Mouse (Mus musculus): Measurements from ENCODE around the gene Arhgef18.
A peak's percentile ranks its signal among the peaks of the same experiment; 100 is the strongest.

The Arhgef18 gene

GRCm38 (mm10) chr8:3397597-3397996 lies 4.8 kb downstream of the Arhgef18 start:
- DNase-seq = no peak

GRCm38 (mm10) chr8:3400509-3400908 lies 7.7 kb downstream of the Arhgef18 start:
- DNase-seq = no peak

GRCm38 (mm10) chr8:3407417-3407816 lies 14.6 kb downstream of the Arhgef18 start:
- no peak for DNase-seq

- DNase-seq = no peak
Observed at GRCm38 (mm10) chr8:3411085-3411484, 18.3 kb downstream of the Arhgef18 start.

GRCm38 (mm10) chr8:3411901-3412301 lies 19.1 kb downstream of the Arhgef18 start:
- peak; percentile 97 for DNase-seq

GRCm38 (mm10) chr8:3412816-3413215 lies 20.0 kb downstream of the Arhgef18 start:
- DNase-seq = no peak

- no peak for DNase-seq
Observed at GRCm38 (mm10) chr8:3414639-3415190, 21.9 kb downstream of the Arhgef18 start.

GRCm38 (mm10) chr8:3415259-3415658 lies 22.5 kb downstream of the Arhgef18 start:
- DNase-seq = no peak

GRCm38 (mm10) chr8:3415661-3416060 lies 22.9 kb downstream of the Arhgef18 start:
- DNase-seq = no peak

GRCm38 (mm10) chr8:3416846-3417245 lies 24.0 kb downstream of the Arhgef18 start:
- DNase-seq = no peak

GRCm38 (mm10) chr8:3417455-3417854 lies 24.6 kb downstream of the Arhgef18 start:
- DNase-seq = no peak

GRCm38 (mm10) chr8:3418101-3418500 lies 25.3 kb downstream of the Arhgef18 start:
- no peak for DNase-seq

GRCm38 (mm10) chr8:3420105-3420706 lies 27.4 kb downstream of the Arhgef18 start:
- no peak for DNase-seq

- no peak for DNase-seq
Observed at GRCm38 (mm10) chr8:3421507-3421906, 28.7 kb downstream of the Arhgef18 start.

- DNase-seq = peak; percentile 90
Observed at GRCm38 (mm10) chr8:3425217-3425616, 32.4 kb downstream of the Arhgef18 start.

- no peak for DNase-seq
Observed at GRCm38 (mm10) chr8:3426211-3426610, 33.4 kb downstream of the Arhgef18 start.

GRCm38 (mm10) chr8:3428426-3428825 lies 35.6 kb downstream of the Arhgef18 start:
- DNase-seq = no peak

- DNase-seq = no peak
Observed at GRCm38 (mm10) chr8:3429966-3430365, 37.2 kb downstream of the Arhgef18 start.

GRCm38 (mm10) chr8:3431113-3431512 lies 38.3 kb downstream of the Arhgef18 start:
- DNase-seq = no peak

GRCm38 (mm10) chr8:3436492-3436891 lies 43.7 kb downstream of the Arhgef18 start:
- no peak for DNase-seq

- no peak for DNase-seq
Observed at GRCm38 (mm10) chr8:3439510-3439909, 46.7 kb downstream of the Arhgef18 start.

GRCm38 (mm10) chr8:3449226-3449625 lies 56.4 kb downstream of the Arhgef18 start:
- DNase-seq = no peak

GRCm38 (mm10) chr8:3450670-3451069 lies 57.9 kb downstream of the Arhgef18 start:
- DNase-seq = no peak

- DNase-seq = no peak
Observed at GRCm38 (mm10) chr8:3451992-3452391, 59.2 kb downstream of the Arhgef18 start.

GRCm38 (mm10) chr8:3463248-3463647 lies 70.4 kb downstream of the Arhgef18 start:
- no peak for DNase-seq

All from heart, adult 11 months (tissue).